Mouse (Mus musculus): ENCODE results near the gene Stk24. TPM values are rescaled to one million over a fixed set of nuclear protein-coding genes. Genes with fewer than 3 reads are reported as not detected.

Stk24 gene
- total and polyA plus RNA-seq, 3 experiments, result 23.8 to 129 (median 94.2) TPM

DNA sequence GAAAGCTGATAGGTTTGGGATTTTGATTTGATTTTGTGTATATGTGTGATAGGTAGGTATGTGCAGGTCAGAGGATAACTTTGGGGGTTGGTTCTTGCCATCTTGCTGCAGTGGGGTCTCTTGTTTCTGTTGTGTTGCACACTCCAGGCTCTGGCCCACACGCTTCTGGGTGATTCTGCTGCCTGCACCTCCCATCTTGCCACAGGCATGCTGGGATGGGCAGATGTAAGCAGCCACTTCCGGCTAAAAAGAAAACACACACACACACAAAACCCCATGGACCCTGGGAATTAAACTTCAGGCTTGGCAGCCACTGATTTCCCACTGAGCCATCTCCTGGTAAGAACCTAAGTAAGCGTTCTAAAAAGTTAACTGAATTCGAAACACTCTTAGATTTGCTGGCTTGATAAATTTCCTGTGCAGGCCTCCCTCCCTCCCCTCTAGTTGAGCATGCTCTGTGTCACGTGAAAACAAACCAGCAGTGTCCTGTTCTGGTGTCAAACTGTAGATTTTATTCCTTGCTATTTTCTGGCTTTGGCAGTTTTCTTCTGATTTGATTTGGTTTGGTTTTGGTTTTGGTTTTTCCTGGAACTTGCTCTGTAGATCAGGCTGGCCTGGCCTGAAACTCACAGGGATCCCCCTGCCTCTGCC, 118.5 kb downstream of the Stk24 start:
- DNase-seq, result no peak

DNA sequence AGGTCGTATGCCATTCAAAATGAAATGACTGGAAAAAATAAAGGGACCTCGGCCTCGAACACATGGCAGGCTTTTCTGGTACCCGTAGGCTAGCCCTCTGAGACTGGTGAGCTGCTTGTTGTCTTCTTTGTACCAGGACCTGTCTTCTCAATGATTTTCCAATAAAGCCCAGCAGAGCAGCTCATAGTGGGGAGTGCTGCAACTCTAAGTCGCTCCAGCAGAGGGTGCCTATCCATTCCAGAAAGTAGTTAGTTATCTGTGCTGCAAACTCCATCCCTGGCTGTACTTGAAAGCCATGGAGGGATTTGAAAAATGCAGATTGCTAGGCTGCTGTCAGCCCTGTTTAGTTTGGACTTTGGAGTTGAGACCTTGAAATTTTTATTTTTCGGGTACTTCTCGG, 120.0 kb downstream of the Stk24 start:
- peak; percentile 50 for DNase-seq

DNA sequence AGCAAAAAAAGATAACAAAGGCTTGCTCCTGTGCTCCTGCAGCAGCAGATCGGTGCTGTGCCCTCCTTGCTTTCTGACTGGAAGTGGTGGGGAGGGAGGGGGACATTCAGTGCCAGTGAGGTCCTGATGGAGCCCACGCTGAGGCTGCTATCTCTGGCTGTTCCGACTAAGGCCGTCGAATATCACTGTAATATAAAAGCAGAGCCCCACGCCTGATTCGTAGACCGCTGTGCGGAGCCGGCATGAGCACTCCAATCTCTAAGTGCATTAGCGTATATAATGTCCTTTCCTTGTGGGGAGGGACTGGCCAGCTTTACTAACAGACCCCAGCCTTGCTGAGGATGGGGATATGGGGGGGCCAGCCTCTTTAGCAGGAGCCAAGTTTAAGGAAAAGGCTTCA, 120.5 kb downstream of the Stk24 start:
- DNase-seq, result no peak

DNA sequence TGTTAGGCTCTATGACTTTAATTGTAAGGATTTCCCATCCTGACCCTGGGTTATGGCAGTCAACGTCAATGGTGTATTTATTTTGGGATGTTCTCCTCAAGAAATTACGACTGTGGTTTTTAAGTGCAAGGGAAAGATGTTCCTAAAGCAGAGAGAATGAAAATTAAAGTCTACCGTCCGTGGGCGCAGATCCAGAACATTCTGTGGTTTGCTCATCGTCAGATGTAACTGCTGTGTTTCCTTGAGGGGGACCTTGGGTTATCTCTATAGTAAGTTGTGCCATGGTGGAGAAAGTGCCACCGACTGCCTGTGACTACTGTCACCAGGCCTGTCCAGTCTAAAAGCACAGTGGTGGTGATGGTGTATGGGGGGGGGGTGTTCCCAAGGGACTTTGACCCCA, 122.9 kb downstream of the Stk24 start:
- DNase-seq, result no peak

DNA sequence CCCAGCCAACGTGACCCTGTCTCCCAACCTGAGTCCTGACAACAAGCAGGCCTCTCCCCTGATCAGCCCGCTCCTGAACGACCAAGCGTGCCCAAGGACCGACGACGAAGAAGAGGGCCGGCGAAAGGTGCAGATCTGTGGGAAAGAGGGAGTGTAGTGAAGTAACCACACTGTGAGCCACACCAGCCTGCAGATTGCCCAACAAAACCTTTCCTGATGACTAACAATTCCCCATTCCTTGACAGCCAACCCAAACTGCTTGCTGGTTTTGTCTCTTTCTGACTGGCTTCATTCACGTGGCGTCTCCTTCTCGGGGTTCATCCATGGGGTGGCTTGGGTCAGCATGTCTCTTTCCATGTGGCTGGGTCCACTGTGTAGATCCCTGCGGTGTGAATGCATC, 124.3 kb downstream of the Stk24 start:
- peak; percentile 29 for DNase-seq

DNA sequence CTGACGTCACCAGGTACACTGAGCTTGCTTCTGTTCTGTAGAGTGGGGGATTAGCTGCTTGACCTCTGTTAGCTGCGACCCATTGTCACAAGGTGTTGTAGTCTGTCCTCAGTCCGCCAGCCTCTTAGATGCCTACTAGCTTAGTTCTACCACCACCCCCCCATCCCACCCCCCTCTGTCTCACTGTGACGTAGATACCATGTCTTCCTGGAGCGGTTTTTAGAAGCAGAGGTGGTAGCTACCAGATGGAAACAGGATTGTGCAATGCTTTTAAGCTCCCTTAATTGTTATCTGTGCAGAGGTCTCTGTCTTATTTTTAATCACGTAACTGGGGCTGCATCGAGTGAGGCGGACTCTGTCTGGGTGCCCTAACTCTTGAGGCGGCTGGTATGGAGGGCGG, 124.9 kb downstream of the Stk24 start:
- DNase-seq, result no peak

DNA sequence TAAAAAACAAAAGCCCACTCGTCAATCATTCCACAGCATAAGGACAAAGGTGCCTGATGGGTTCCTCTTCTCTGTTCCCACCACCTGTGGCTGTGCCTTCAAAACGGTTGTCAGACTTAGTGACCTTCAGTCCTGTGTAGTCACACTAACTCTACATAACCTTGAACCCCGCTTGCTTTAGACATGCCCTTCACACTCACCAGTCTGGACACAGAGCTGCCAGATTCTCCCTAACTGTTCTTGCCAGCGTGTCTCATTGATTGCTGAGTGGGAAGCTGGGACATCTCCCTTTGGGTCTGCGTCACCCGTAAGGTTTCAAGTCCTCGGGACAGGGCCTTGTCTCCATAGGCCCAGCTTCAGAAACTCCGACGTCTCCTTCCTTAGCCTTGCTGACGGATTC, 127.3 kb downstream of the Stk24 start:
- DNase-seq, result peak; percentile 59

DNA sequence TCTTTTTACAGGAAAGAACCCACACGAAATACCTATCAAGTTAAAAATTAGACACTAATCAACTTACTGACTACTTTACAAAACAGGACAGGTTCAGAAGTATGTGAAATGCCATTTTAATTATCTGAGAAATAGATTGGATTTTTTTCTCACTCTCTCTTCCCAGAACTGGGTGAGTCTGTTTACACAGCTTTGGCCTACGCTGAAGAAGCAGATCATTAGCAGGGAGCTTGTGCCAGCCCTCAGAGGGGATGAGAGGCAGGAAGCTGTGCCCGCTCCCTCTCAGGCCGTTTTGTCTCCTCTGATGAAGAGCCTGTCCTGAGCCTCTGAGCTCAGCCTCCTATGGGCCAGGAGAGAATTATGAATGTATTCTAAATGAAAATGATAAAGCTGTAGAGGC, 128.1 kb downstream of the Stk24 start:
- no peak for DNase-seq

DNA sequence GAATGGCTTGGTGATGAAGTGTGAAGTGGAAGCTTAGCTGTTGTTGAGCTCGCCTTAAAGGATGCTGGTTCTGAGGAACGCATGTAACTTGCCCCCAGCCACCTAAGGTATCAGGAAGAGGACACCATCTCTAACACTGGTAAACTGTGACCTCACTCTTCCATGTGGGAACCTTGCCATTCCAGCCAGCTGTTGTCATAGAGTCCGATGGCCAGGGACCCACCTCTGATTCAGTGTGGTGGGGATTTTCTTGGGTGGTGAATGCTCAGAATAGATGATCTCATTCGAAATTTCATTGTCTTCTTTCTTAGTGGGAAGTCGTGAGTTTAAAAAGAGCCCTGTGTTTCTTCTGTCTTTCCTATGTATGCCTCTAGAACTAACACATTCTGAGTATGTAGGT, 128.7 kb downstream of the Stk24 start:
- DNase-seq, result no peak

DNA sequence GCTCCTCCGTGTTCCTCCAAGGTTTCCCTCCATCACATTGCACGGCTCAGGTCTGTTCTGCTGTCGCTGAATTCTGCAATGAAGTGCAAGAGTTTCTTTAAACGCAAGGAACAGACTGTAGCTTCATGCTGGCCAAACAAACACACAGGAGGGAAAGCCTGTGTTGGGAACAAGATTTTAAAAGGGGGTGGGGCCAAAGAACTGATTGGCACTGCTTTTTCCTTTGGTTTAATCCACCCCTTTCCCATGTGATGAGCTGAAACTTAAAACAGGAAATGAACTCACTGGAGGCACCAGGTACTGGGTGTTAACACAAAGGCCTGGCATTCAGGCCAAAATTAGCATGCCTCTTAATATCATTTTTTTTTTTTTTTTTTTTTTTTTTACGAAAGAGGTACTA, 131.5 kb downstream of the Stk24 start:
- no peak for DNase-seq

DNA sequence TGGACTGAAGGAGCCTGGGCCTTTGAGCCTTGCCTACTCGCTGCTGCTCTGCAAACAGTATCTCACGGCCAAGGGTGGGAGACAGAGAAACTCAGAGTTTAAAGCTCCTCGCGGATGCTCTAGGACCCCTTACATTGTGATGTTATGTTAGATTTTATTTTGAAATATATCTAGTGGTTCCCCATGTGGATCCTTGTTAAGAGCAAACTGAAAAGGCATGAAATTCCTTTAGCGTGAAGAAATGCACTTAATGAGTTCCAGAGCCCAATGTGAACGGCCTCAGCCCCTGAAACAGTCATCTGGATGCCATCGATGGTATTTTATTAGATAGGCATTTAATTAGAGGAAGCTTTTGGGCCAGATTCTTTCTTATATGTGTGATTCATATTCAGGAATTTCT, 132.5 kb downstream of the Stk24 start:
- no peak for DNase-seq

DNA sequence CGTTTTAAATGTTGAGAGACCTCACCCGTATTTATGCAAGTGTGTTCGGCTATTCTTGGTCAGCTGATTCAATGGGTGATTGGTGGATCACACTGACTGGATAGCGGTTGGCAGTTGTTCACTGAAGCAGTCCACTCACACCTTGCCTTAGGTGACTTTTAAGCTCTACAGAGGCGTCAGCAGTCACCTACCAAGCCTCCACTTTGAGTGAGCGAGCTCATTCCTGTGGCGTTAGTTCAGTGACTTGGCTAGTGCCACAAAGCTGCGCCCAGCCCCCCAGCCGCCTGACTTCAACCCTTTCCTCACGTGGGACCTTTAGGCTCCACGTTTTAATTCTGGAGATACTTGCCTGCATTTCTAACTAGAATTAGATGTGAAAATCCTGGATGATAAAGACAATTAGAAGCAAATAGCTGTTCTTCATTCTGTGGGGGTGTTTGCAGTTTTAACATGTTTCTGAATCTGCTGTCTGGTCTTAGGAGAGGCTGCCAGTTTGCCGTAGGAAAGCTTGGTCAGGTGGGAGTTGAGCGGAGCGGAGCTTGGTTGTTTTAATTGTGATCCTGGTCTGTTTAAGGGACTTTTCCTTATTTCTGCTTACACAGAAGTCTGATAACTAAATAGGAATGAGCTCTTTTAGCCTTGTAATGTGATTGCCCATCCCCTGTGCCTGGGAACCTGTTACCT, 133.6 kb downstream of the Stk24 start:
- no peak for DNase-seq

DNA sequence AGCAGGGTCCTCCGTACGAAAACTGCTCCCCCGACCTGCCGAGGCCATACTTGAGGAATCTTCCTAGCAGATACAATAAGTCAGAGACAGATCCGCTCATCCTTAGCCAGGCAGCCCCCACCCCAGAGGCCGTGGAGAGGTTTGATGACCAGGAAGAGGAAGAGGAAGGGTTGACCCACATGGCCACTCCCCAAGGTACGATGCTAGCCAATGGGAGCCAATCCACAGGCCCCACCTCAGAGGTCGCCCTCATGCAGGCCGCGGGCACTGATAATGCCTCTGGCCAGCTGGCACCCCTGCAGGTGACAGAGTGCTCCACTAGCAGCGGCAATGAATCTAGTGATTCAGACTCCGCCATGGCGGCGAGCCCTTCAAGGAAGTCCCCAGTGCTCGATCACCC, 135.7 kb downstream of the Stk24 start:
- no peak for DNase-seq

DNA sequence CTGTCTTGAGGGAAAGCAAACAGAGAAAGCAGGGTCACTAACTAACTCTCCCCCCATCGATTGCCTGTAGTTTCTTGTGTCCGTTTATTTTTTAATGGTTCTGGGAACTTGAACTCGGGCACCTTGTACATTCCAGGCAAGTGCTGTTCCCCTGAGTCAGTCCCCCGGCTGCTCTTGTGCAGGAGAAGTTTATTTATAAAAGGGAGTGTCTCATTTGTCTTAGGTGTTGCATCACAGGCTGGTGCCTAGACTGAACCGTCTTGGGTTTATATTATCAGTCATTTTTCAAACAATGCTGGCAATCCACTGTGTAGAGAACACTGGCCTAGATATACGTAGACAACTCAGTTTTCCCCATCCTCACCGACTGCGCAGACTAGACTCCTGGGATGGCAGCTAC, 140.4 kb downstream of the Stk24 start:
- no peak for DNase-seq

DNA sequence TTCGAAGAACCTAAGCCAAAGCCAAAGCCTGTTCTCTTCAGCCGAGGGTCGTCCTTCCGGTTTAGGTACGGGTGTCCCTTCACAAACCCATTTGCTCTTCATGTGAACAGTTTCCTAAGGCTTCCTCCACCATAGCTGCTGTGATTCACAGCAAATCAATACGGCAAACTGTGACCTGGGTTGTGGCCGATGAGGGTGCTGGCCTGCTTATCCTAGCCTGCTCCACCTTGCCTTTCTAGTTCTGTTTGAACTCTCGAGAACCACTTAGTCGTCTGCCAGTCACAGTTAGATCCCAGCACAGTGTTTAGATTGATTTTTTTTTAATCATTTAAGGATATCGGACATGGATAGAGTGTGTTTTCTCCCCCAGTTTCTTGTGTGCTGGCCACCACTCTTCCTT, 141.1 kb downstream of the Stk24 start:
- DNase-seq, result no peak

DNA sequence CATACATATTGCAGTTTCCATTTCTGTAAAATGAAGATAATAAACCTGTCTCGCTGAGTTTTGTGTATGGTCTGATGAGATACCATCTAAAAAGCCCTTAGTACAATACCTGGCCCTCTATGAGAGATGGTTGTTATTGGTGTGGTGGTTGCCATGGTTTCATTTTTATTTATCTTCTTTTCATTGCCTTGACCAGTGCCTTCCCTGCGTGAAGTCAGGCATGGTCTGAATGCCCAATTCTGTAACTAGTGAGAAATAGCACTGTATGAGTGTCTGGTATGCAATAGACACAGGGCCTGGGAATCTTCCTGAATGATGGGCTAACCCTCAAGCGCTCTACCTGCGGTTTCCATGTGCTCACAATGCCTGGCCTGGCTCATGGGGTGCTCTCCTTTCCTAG, 143.1 kb downstream of the Stk24 start:
- no peak for DNase-seq

Other genes with a start within 250 kb of the Stk24 start
- under 1 TPM; 0.09 to 0.10 TPM for gene Slc15a1, start 125.2 kb upstream of the Stk24 start, total RNA-seq (2021)
- 0.06 and 0.09 TPM in 2 replicates for gene Slc15a1, start 125.2 kb upstream of the Stk24 start, polyA plus RNA-seq (2012; rRNA removed)